Mouse (Mus musculus) heart, postnatal 10 days (tissue): ENCODE measurements around the gene Snrpb. TPM values are rescaled to one million over a fixed set of nuclear protein-coding genes. Genes with fewer than 3 reads are reported as not detected.

Experiments used
- DNase-seq, 2 experiments: peaks; one replicate each; pipeline ENCODE4 v3.0.0; 2021
- intact Hi-C: fragments of 180-260 bp; cut with DNase I; formaldehyde crosslinking; loops from one replicate; pipeline ENCODE4 v1.15.1; 2025
- total RNA-seq, 2 experiments: library from RNA; stranded (reverse); gene quantifications; 2 replicates each; pipeline ENCODE4 v1.2.3; 2021

The Snrpb gene
- total RNA-seq: 100 to 1,000 TPM; 192 to 194 TPM

GRCm38 (mm10) chr2:130178706-130179506 lies at the start of gene Snrpb:
Snrpb (minus strand) TSS chr2:130179403.
- intact Hi-C loops: loop anchor here (5.0 kb wide), 2 partner anchors 93 to 377 kb away; partner anchors contain the start of genes Nop56 and Stk35
- DNase-seq: peak; percentile 93 to 95

DNA sequence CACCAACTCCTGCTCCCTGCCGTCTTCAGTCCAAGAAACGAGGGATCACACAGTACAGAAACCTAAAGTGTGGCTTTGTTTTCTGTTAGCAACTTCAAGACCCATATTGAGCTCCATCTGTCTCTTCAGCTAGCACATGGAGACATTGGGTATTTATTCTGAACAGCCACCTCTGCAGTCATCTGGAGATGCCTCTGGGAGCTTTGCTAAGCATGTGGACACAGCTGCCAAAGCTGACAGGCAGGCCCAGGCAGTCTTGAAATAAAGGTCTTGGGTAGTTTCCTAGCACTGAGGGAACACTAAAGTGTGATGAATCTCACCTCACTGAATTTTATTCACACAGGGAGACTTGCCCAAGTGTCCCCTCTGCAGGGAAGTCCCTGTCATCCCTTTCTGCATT lies 32.4 kb upstream of the Snrpb start:
- DNase-seq: no peak
- intact Hi-C loops: no loop called here

DNA sequence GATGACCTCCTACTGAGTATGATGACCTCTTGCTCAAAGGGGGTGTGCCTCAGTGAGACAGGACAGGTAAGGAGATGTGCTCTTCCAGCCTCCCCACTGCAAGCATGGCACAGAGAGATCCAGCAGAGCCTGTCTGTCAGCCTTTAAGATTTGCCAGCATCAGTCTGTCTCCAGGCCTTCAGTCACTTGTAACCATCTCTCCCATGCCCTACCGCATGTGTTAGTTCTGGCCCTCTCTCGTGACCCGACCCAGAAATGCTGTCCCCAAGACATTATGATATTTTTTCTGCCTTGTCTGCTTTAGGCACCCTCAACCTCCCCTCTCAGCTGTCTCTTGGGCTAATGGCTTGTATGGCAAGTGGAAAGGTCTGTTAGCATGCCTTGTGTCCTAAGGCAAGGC lies 30.4 kb upstream of the Snrpb start:
- DNase-seq: no peak
- intact Hi-C loops: no loop called here

DNA sequence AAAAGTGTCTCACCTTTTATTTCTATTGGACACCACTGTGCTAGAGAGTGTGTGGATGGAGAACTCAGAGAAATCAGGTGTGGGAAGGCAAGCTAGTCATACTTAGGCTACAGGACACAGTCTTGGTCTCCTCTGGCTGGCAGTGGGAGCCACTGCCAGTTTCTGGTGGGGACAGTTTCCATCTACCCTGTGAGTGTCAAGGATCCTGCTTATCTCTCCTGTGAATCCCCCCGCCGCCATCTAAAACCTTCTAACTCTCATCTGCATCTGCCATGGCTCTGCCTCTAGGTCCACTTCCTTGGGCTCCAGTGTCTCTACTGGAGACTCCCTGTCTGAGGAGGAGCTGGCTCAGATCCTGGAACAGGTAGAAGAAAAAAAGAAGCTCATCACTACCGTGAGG lies 28.8 kb upstream of the Snrpb start:
- intact Hi-C loops: no loop called here
- no peak for DNase-seq

- no peak for DNase-seq
- intact Hi-C loops: no loop called here
These were observed 28.2 kb upstream of the Snrpb start for GRCm38 (mm10) chr2:130207376-130207775.

GRCm38 (mm10) chr2:130200961-130201360 lies 21.8 kb upstream of the Snrpb start:
- intact Hi-C loops: no loop called here
- DNase-seq: no peak

GRCm38 (mm10) chr2:130194894-130195293 lies 15.7 kb upstream of the Snrpb start, which contains the start of gene Tmc2:
Tmc2 (plus strand) TSS chr2:130195194.
- no peak for DNase-seq
- intact Hi-C loops: no loop called here

DNA sequence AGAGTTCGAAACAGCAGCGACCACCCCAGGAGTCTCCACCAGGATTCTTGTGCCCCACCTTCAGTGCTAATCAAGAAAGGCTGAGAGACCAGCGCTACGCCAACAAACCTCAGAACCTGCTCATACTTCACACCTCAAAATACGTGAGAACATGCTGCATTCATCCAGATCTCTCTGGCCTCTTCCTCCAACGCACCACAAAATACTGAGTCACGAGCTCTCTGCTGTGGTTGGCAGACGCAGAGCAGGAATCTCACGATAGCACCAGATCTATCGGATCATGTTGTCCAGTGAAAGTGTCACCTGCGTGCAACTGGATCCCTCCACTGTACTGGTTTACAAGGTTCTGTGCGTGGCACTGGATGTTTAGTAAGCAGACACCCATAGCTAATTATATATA lies 9.2 kb upstream of the Snrpb start:
- no peak for DNase-seq
- intact Hi-C loops: no loop called here

DNA sequence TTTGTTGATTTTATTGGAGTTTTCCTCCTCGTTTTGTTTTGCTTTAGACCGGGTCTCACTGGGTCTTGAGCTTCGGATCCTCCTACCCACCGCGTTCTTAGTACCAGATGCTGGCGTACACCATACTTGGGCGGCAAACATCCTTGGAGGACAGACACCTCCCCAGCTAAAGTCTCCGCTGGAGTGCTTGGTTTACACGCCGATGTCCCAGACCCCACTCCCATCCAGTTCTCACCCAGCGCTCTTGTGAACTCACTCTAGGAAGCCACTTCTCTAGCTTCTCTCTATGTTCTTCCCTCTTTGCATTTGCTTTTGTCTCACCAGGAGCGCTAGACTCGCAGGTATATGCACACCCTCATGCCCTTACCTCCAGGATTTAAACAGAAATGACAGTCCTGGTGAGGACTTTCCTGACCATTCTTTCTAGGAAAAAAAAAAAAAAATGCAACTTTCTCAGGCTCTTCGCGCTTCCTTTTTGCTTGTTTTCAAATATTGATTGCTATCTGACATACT lies 360 bp upstream of the Snrpb start:
- DNase-seq: no peak
- intact Hi-C loops: loop anchor here (5.0 kb wide), 2 partner anchors 93 to 377 kb away; partner anchors contain the start of genes Nop56 and Stk35

- no peak for DNase-seq
- intact Hi-C loops: loop anchor here (5.0 kb wide), 2 partner anchors 94 to 376 kb away; partner anchors contain the start of genes Nop56 and Stk35
These were observed 860 bp downstream of the Snrpb start for GRCm38 (mm10) chr2:130178381-130178705.

DNA sequence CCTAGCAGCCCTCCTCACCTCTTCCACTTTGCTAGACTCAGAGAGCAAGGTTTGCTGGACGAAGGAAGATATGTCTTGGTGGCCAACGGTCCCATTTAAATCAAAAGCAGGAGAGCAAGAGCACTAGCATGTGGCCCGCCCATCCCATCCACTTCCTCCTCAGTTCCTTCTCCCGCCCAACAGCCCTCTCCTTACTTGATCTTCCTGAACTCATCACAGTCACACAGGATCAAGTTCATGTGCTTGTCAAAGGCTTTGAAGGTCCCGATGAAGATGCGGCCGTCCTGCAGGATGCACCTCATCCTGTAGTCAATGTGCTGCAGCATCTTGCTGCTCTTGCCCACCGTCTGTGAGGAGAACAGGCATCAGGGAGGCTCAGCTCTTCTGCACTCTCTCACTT lies 2.4 kb downstream of the Snrpb start:
- DNase-seq: peak in 1 of 2 experiments; percentile 14
- intact Hi-C loops: loop anchor here (5.0 kb wide), 2 partner anchors 95 to 375 kb away; partner anchors contain the start of genes Nop56 and Stk35

GRCm38 (mm10) chr2:130171674-130172073 lies 7.5 kb downstream of the Snrpb start:
- intact Hi-C loops: no loop called here
- DNase-seq: no peak

DNA sequence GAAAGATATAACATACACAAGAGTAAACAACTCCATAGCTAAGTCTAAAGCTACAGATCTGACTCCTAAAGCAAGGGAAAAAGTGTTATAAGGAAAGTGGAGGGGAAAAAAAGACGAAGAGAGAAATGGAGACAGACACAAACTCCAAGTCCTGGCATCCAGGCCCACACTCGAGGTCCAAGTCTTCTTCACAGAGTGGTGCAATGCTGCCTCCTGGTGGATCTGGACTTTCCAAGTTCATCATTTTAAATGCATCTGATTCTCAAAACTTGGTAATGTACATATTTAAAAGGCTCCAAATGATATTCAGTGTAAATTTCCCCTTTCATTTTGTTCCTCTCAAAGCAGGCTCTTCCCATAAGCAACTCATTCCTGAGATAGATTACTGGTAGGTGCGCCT lies 11.3 kb downstream of the Snrpb start:
- intact Hi-C loops: loop anchor here (1.0 to 2.0 kb wide), 3 partner anchors 100 to 287 kb away; no protein-coding TSS in a partner anchor

DNA sequence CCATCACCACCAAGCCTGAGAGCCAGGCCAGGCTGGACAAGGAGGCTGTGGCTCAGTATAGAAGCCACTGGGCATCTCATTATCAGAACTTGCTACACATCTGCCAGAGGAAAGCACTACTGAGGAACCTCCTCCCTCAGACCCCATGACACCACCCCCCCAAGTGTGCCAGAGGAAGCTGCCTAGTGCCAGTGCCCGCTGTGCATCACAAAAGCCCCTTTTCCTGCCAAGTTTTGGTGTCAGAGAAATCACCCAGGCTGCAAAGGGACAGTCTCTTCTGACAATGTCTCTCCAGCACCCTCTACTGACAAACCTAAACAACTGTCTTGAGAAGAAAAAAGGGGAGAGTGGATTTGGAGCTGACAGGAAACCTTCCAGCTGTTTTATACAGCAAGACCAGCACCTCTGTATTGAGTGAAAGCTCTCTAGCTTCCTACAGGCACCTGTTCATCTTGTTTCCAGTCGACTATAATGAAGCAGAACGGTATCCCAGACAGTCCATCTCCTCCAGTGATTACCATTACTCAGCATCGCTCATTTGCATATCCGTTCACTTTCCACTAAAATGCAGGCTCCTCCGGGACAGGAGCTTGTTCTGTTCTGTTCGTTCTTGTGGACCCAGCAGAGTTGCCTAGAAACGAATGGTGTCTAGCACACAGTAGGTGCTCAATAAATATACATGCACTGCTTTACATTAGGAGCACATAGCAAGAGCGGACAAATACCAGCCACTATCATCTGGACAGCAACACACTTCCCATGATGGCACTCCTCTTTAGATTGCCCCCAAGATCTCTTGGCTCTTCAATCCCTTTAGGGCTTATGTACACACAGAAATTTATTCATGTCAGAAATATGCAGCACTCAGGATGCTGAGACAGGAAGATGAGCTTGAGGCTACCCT lies 12.6 kb downstream of the Snrpb start:
- intact Hi-C loops: loop anchor here (2.0 kb wide), 1 partner anchor 262 kb away; no protein-coding TSS in a partner anchor
- DNase-seq: peak; percentile 35 to 48

More for the DNA sequence above, 11.3 kb downstream of the Snrpb start:
- DNase-seq: peak; percentile 58 to 76

DNA sequence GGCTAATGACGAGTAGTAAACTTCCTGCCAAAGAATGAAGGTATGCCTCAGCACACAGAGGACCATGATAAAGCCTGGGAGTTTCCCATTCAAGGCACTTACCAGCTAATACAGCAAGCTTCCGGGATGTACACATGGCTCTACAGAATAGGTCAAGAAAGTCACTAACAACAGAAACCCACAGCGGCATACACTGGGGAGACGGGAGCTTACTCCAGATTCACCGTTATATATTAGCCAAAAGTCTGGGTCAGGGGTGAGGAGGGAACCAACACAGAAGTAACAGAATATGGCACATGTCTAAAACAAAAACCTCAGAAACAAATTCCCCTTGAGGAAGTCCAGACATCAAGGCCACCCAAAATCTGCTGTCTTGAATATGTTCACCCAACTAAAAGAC lies 16.5 kb downstream of the Snrpb start:
- no peak for DNase-seq
- intact Hi-C loops: no loop called here

DNA sequence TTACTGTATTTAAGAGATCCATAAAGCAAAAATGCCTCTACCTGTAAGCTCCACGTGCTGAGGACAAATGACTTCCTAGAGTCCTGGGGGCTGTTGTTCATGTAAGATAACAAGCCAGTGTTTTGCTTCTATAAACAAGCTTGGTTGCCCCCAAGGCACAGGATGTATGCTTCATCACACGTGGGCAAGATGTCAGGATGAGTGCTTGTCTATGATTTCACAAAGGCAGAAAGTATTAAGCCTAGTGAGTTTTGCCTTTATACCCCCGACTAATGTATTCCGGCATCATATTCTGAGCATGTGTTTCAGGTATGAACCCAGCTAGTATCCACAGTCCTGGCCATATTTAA lies 21.1 kb downstream of the Snrpb start:
- intact Hi-C loops: no loop called here
- no peak for DNase-seq

DNA sequence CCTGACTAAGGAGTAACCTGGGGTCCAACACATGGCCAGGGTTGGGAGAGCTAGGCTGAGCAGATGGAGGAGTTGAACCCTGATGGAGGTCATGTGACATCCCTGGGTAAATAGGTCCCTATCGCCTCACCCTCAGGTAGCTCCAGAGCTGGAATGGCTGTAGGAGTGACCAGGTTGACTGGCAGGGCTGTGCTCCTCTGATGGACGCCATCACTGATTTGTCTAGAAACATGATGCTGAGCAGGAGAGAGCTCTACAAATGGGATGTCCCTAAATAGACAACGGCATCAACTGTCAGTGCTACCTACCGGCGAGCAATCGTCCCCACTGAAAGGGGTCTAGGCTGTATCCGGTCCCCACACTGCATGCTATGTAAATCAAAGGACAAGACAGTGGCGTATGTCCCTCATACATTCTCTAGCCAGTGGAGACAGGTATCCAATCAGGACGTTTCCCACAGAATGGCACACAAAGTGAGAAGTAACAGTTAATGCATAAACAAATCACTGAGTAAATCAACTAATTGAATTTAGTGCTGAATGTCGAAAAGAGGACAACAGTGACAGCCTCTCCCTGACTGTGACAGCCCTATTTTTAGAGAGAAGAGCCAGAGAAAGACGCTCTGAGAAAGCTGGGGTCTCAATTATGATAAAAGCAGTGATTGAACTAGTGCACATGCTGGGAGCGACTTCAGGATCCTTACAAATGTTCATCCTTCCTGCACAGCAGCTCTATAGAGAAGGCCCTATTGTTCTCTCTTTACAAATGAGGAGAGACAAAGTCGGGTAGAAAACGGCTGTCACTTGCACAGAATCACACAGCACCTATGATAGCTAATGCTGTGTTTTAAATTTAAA lies 21.7 kb downstream of the Snrpb start:
- intact Hi-C loops: no loop called here
- no peak for DNase-seq

GRCm38 (mm10) chr2:130155851-130156250 lies 23.4 kb downstream of the Snrpb start:
- DNase-seq: no peak
- intact Hi-C loops: no loop called here

GRCm38 (mm10) chr2:130155171-130155570 lies 24.0 kb downstream of the Snrpb start:
- intact Hi-C loops: no loop called here
- DNase-seq: no peak

DNA sequence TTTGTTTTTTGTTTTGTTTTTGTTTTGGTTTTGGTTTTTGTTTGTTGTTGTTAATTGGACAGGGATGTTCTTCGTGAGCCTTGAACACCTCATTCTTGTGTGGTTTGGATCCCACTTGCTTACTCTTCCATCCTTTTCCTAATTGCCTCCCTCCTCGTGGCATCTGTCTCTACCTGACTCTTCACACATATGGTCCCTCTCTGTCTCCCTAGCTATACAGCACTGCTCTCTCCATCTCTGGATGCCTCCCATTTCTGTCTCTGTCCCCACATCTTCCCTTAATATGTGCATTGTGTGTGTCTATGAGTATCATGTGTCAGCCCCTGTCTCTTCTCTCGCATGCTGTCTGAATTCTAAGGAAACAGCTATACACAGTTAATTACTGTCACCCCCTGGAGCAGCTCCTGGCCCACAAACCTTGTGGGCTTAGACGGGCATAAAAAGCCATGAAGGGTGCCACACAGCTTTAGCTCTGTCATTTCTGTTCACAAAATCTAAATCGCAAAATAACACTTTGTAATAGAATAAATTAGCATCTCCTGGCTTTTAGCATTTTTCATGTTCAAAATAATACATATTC lies 33.0 kb downstream of the Snrpb start:
- intact Hi-C loops: no loop called here
- no peak for DNase-seq
